Mouse (Mus musculus): ENCODE results near the gene Tango2.

Gene Tango2

DNA sequence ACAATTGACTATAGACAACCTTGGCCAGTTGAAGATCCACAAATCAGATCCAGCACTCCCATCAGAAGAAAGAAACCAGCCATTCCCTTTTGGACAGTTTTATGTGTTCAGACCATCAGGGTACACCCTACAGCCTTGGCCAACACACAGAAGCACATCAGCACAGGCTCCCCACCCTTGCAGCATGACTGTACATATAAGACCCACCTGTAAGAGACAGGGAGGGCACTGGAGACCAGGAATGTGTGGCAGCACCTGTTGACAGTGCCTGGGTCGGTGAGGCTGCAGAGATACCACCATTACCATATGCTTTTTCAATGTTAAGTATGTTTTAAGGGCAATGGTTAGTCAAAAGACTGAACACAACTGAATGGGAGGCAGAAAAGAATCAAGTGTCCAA, 94.0 kb downstream of the Tango2 start:
- no peak for DNase-seq (ENCODE audit: low spot score in 2 of 2)

GRCm38 (mm10) chr16:18252736-18253135, 95.2 kb downstream of the Tango2 start:
- DNase-seq (ENCODE audit: low spot score in 2 of 2): no peak

GRCm38 (mm10) chr16:18250828-18251790, 96.8 kb downstream of the Tango2 start:
- DNase-seq (ENCODE audit: low spot score in 2 of 2): no peak

Measured in urinary bladder, postnatal 4 days (tissue).